Mouse (Mus musculus) forebrain, postnatal 0 days (tissue): ENCODE measurements at regions not wholly inside any gene's neighbourhood (a gene's known extent, or its start where the extent isn't known, plus 50 kb on each side); places are given as distances from the start of the nearest gene placed in this dataset.

ENCODE experiments used
- ATAC-seq: fragments of 200-750 bp; cut with Nextera tagmentation; 2 replicates; pipeline ENCODE4 v1.8.0; 2017; ENCODE audit warnings: mild to moderate bottlenecking, moderate library complexity
- DNase-seq: peaks from one replicate; pipeline ENCODE4 v3.0.0-alpha.2; 2015
- H3K27ac ChIP-seq: fragments of 300-500 bp; sonication (generic); 2 replicates; pipeline ENCODE4 v1.5.1; 2014; ENCODE audit warnings: low read depth, mild to moderate bottlenecking, antibody characterized with exemption, low read length, moderate library complexity, mixed read lengths
- H3K27me3 ChIP-seq: fragments of 300-500 bp; sonication (generic); 2 replicates; pipeline ENCODE4 v1.6.1; 2014; ENCODE audit warnings: mild to moderate bottlenecking, low read length, mixed read lengths; ENCODE audit not compliant: insufficient read depth
- H3K36me3 ChIP-seq: fragments of 300-500 bp; sonication (generic); 2 replicates; pipeline ENCODE4 v1.6.1; 2014; ENCODE audit warnings: mild to moderate bottlenecking, moderate library complexity; ENCODE audit not compliant: insufficient read depth
- H3K4me1 ChIP-seq: fragments of 300-500 bp; sonication (generic); 2 replicates; pipeline ENCODE4 v1.6.1; 2014; ENCODE audit warnings: antibody characterized with exemption; ENCODE audit not compliant: insufficient read depth
- H3K4me2 ChIP-seq: fragments of 300-500 bp; sonication (generic); 2 replicates; pipeline ENCODE4 v1.6.1; 2014; ENCODE audit warnings: low read depth, mild to moderate bottlenecking, moderate library complexity
- H3K4me3 ChIP-seq: fragments of 300-500 bp; sonication (generic); 2 replicates; pipeline ENCODE4 v1.5.1; 2014; ENCODE audit warnings: low read depth, low read length, mixed read lengths
- H3K9ac ChIP-seq: fragments of 300-500 bp; sonication (generic); 2 replicates; pipeline ENCODE4 v1.6.1; 2014; ENCODE audit warnings: mild to moderate bottlenecking
- H3K9me3 ChIP-seq: fragments of 300-500 bp; sonication (generic); 2 replicates; pipeline ENCODE4 v1.6.1; 2016; ENCODE audit warnings: low read length
- CTCF ChIP-seq: sonication (generic); IDR thresholded peaks from 2 replicates; pipeline ENCODE4 v1.5.1; 2016; ENCODE audit warnings: antibody characterized with exemption, control low read depth, low read depth
- WGBS: fragments of 180-500 bp; shearing (Covaris S2); extraction: QIAGEN DNeasy Blood & Tissue Kit; methylation state at CpG from one replicate; pipeline ENCODE4 v1.1.7; 2014; 5-methylcytosine and 5-hydroxymethylcytosine counted together

DNA sequence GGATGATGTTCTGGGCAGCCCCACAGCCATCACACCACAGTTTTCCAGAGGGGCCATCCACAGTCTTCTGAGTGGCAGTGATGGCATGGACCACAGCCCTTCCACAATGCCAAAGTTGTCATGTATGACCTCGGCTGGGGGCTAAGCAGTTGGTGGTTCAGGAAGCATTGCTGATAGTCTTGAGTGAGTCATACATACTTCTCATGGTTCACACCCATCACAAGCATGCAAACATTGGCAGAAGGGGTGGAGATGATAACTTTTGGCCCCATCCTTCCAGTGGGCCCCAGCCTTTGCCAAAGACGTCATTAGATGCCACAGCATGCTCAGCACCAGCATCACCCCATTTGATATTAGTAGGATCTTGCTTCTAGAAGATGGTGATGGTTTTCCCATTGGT lies 89.3 kb upstream of the Otud4 start:
- ATAC-seq (no peak), DNase-seq (no peak)
- TF ChIP-seq CTCF: no peak
- Histone ChIP-seq H3K36me3 (no peaks in the 10 kb centered on the region), H3K9ac (no peak overlapping the region), H3K4me1 (no peaks in the 10 kb centered on the region), H3K27ac (no peak overlapping the region), H3K4me2 (no peak overlapping the region), H3K4me3 (no peak overlapping the region), H3K27me3 (no peaks in the 10 kb centered on the region), H3K9me3 (no peaks in the 10 kb centered on the region)
- 89% methylated on average over 2 of the region's 2 CpGs for WGBS

DNA sequence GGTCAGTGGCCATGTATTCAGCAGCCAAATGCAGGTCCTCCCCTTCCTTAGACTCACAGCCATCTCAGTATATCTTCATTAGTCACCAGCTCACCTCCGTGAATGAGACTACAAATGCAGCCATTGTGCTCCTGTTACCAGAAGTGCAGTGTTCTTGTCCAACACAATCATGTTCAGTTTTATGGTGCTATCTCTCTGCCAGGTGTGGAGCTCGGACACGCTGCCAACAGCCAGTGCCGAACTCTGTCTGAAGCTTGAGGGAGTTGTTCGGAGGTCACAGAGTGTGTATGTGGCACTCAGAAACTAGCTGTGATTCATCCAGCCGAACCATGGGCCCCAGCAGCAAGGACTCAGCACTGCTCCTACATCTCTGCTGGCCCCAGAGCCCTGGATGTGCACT lies 91.3 kb upstream of the Otud4 start:
- no peak for ATAC-seq
- no peak overlapping the region for H3K9ac ChIP-seq
- H3K4me3 ChIP-seq: no peak overlapping the region
- H3K4me1 ChIP-seq: no peaks in the 10 kb centered on the region
- H3K36me3 ChIP-seq: no peaks in the 10 kb centered on the region
- no peak for DNase-seq
- H3K4me2 ChIP-seq: no peak overlapping the region
- 90% methylated on average over 6 of the region's 6 CpGs for WGBS
- no peak for TF ChIP-seq CTCF
- H3K27ac ChIP-seq: no peak overlapping the region
- no peaks in the 10 kb centered on the region for H3K9me3 ChIP-seq
- H3K27me3 ChIP-seq: no peaks in the 10 kb centered on the region

DNA sequence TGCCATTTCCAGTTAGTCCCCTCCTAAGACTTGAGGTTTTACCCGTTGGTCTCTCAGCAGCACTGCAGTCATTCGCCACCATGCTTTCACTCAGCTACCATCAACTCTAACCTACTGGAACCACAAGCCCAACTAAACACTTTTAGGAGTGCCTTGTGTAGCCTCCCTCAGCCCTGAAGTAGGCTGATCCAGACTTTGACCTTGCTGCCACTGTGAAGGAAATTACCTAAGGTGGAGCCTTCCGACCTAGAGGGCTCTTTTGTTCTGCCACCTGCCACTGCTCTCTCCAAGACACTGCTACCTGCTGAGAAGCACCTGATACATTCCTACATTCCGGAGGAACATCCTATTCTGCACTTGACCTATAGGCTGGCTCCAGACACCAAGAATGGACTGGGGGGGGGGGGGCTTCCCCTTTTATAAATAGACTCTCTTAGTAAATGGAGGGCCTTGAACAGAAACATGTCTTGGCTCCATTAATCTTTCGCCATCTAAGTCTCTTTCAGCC lies 93.5 kb upstream of the Otud4 start:
- Histone ChIP-seq H3K27me3 (no peaks in the 10 kb centered on the region), H3K9me3 (no peaks in the 10 kb centered on the region), H3K9ac (no peak overlapping the region), H3K4me3 (no peak overlapping the region), H3K36me3 (no peaks in the 10 kb centered on the region), H3K4me2 (no peak overlapping the region), H3K4me1 (no peaks in the 10 kb centered on the region), H3K27ac (no peak overlapping the region)
- ATAC-seq (no peak), DNase-seq (no peak)
- WGBS: 83% methylated on average over 5 of the region's 5 CpGs
- TF ChIP-seq CTCF: no peak

DNA sequence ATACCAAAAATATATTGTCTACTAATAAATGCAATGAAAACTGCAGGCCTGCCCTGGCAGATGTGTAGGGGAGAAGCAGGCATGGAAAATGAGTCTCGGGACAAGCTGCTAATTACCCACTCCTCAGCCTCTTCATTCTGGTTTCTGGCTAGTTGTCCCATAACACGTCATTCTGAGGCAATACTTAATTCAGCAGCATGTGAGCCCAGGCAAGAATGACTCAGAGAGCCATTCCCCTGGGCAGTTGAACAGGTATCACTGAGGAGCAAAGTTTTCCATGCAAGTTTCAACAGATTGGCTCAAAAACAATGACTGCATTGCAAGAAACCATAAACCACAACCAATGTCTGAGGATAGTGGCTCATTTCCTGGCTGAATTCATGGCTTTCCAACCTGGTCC lies 97.0 kb upstream of the Otud4 start:
- H3K4me2 ChIP-seq: no peak overlapping the region
- TF ChIP-seq CTCF: no peak
- no peak for DNase-seq
- no peaks in the 10 kb centered on the region for H3K4me1 ChIP-seq
- no peaks in the 10 kb centered on the region for H3K36me3 ChIP-seq
- no peaks in the 10 kb centered on the region for H3K9me3 ChIP-seq
- no peak overlapping the region for H3K9ac ChIP-seq
- H3K27ac ChIP-seq: no peak overlapping the region
- 55% methylated on average over 2 of the region's 2 CpGs for WGBS
- ATAC-seq: no peak
- H3K4me3 ChIP-seq: no peak overlapping the region
- no peaks in the 10 kb centered on the region for H3K27me3 ChIP-seq

DNA sequence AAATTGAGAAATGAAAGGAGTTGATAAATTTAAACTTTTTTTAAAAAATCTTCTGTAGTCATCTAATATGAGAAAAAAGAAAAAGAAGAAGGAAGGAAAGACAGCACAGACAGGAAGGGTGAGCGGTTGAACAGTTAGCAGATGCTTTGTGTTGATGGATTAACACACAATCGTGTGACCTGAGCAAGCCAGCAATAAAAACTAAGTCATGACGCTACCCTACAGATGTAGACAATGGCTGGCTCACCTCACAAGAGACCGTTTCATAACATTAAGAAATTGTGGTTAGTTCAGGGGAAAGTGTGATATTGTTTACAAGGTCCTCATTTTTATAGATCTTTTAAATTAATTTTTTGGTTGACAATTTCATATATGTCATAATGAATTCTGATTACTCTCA lies 99.4 kb upstream of the Otud4 start:
- no peak for TF ChIP-seq CTCF
- no peak for ATAC-seq
- Histone ChIP-seq H3K27me3 (no peaks in the 10 kb centered on the region), H3K27ac (no peak overlapping the region), H3K36me3 (no peaks in the 10 kb centered on the region), H3K9ac (no peak overlapping the region), H3K4me3 (no peak overlapping the region), H3K9me3 (no peaks in the 10 kb centered on the region), H3K4me1 (no peaks in the 10 kb centered on the region), H3K4me2 (no peak overlapping the region)
- DNase-seq: no peak
- WGBS: 93% methylated on average over 4 of the region's 4 CpGs

DNA sequence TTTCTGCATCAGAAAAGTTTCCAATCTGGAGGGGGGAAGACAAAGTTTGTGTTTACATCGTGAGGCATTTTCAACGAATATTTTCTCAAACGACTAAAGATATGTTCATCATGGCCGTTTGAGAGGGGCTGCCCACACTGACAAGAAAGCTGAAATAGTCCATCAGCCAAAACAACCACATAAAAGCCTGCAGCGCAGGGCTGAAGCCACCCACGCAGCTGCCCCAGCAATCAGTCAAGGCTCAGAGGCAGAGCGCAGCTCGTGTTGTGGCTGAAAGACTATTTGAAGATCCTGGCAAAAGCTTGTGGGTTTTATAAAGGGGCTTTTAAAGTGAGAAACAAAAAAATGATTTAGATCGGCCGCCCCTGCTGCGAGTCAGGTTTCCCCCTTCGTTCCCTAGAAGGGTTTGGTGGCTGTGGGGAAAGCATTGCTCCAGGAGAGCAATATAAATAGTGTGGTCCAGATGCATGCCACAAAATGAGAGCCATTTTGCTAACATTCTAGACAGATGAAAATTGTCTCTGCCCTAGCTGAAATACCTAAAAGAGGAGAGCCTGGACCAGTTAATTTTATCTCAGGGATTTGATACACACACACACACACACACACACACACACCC lies 105.0 kb upstream of the Otud4 start:
- no peaks in the 10 kb centered on the region for H3K9me3 ChIP-seq
- H3K9ac ChIP-seq: no peak overlapping the region
- no peak overlapping the region for H3K4me2 ChIP-seq
- H3K4me3 ChIP-seq: no peak overlapping the region
- H3K4me1 ChIP-seq: no peaks in the 10 kb centered on the region
- H3K36me3 ChIP-seq: no peaks in the 10 kb centered on the region
- DNase-seq: peak; percentile 9
- ATAC-seq: peak; percentile 38; the same call in 1 of the 2 replicates
- no peak for TF ChIP-seq CTCF
- H3K27me3 ChIP-seq: no peaks in the 10 kb centered on the region
- no peak overlapping the region for H3K27ac ChIP-seq
- WGBS: 43% methylated on average over 12 of the region's 12 CpGs

DNA sequence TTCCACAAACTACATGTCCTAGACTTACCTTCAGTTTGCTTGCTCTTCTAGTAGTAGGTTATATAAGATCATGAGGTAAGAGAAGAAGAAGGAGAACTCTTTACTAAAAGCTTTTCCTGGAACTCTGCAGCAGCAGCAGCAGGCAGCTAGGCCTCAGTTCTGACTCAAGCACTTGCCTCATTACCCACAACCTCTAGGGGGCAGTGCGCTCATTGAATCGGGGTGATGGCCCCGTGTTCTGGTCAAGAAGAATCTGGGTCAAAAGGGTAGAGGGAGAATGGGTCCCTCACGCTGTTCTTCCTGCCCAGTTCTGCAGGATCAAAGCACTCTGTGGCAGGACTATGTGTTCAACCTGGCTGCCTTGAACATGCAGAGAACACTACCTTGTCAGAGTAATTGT lies 109.9 kb upstream of the Otud4 start:
- no peaks in the 10 kb centered on the region for H3K4me1 ChIP-seq
- H3K4me3 ChIP-seq: no peak overlapping the region
- TF ChIP-seq CTCF: no peak
- H3K4me2 ChIP-seq: no peak overlapping the region
- ATAC-seq (no peak), DNase-seq (no peak)
- 31% methylated on average over 4 of the region's 4 CpGs for WGBS
- H3K9ac ChIP-seq: no peak overlapping the region
- H3K27me3 ChIP-seq: no peaks in the 10 kb centered on the region
- H3K27ac ChIP-seq: no peak overlapping the region
- no peaks in the 10 kb centered on the region for H3K9me3 ChIP-seq
- H3K36me3 ChIP-seq: no peaks in the 10 kb centered on the region
